Mouse (Mus musculus) lung, postnatal 4 days (tissue): ENCODE measurements at regions not wholly inside any gene's neighbourhood (a gene's known extent, or its start where the extent isn't known, plus 50 kb on each side); places are given as distances from the start of the nearest gene placed in this dataset.

ENCODE experiments used
- DNase-seq, 2 experiments: peaks; one replicate each; pipeline ENCODE4 v3.0.0; 2021

DNA sequence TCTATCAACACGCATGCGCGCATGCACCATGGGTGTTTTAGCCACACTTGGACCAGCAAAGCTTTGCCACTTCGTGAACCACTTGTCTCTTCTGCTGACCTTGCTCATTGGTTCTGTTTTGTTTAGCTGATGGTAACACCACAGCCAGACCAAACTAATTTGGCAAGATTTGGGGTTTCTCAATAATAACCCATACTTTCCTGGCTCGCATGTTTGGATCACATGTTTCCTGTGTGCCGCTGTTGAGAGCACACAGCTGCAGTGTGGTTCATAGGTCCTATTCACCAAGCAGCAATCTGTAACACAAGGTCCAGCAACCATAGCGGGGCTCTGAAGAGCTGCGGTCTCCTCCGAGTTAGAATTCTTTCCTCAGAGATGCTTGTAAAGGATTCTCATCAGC, 126.4 kb upstream of the Gas1 start:
- DNase-seq: no peak

GRCm38 (mm10) chr13:60305028-60305810, 128.1 kb upstream of the Gas1 start:
- DNase-seq: no peak

- peak; percentile 73 to 85 for DNase-seq
Observed at GRCm38 (mm10) chr13:60308062-60308801, 131.1 kb upstream of the Gas1 start.

DNA sequence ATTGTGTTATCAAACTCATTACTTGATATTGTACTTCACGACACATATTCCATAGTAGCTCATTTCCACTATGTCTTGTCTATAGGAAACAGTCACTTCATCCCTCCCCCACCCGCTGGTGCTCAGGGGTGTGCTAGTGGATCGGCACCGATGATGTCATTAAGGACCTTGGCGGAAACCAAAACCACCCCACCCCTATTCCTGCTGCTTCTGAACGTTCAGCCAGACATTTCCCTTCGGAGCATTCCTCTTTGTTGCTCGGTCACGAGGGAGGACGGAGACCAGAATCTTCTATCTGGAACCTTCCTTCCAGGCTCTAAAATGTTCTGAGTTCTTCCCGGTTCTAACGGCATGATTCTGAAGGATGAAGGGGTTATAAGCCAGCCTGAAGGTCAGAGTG, 132.3 kb upstream of the Gas1 start:
- no peak for DNase-seq

GRCm38 (mm10) chr13:60309926-60310325, 132.8 kb upstream of the Gas1 start:
- DNase-seq: no peak

DNA sequence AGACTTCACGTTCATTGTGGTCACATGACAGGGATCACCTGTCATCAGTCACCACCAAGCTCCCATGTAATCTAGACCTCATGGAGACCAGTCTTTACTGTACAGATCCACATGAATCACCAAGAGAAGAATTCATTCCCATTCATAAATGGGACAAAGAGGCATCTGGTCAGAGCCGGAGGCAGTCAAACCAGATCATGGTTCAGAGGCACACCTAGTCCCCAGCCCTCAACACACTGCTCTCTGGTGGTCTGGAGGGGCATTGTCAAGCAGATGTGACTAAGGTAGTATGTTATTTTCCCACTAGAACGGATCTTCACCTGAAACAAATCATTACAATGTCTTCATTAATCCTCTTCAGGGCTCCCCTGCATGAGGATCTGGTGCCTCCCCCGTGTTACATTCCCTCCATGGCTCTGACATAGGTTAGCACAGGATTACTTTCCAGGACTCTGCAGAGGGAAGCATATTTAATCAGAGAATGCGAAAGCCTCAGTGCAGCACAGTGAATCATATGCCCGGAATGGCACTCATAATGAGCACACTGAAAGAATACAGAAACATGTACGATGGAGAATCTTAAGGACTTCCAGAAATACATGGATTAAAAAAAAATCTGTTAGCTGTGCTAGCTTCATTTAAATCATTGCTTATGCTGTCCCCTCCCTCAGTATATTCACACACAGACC, 135.4 kb upstream of the Gas1 start:
- no peak for DNase-seq

GRCm38 (mm10) chr13:60318436-60319020, 141.4 kb upstream of the Gas1 start:
- no peak for DNase-seq

DNA sequence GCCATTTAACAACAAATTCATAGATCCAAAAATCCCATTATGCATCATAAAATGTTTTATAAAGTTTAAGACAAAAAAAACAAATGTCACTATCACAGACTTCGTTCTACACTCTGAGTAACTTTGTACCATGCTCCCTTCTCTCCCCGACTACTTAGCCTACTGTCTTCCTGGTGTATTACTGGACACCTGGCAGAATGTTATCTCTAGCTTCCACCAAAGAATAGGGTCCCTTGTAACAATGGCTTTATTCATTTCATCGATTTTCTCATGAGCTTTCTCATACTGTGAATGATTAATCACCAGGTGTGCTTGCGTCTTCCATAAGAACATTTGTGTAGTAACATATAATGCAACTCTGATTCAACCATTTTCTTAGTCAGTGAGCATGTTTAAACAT, 142.1 kb upstream of the Gas1 start:
- DNase-seq: no peak

GRCm38 (mm10) chr13:60319861-60320602, 142.9 kb upstream of the Gas1 start:
- no peak for DNase-seq

DNA sequence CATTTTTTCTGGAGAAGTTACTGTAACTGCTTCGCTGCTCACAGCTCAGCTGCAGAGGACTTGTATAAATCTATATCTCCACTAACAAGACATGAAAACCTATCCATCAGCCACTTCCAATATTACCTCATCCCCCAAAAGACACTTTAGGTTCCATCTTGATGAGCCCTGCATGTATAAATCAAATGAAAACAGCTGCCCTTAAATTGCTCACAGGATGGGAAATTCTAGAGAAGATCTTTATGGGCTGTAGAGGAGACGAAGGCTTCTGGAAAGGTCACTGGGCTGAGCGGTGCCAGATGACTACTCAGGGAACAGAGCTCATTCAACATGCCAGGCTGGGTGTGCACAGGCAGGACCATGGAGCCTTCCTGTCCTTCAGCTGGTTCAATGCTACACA, 145.4 kb upstream of the Gas1 start:
- DNase-seq: no peak

- DNase-seq: no peak
Observed at GRCm38 (mm10) chr13:60330475-60331258, 153.5 kb upstream of the Gas1 start.

- DNase-seq: no peak
Observed at GRCm38 (mm10) chr13:60336196-60336595, 159.0 kb upstream of the Gas1 start.

DNA sequence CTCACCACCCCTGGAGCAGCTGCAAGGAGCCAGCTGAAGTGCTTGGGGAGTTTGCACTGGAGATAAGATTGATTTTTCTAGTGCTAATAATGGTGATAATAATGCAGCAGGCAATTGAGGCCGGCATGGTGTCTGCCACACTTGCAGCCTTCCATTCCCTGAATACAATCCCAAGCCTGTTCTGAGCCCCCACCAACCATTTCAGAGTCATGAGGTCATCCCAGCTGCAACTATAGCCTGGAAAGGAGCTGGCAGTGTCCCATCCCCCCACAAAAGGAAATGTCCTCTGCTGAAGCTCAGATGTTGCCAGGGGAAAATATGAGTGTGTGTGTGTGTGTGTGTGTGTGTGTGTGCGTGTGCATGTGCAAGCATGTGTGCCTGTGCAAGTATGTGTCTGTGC, 160.2 kb upstream of the Gas1 start:
- DNase-seq: peak in 1 of 2 experiments; percentile 27

DNA sequence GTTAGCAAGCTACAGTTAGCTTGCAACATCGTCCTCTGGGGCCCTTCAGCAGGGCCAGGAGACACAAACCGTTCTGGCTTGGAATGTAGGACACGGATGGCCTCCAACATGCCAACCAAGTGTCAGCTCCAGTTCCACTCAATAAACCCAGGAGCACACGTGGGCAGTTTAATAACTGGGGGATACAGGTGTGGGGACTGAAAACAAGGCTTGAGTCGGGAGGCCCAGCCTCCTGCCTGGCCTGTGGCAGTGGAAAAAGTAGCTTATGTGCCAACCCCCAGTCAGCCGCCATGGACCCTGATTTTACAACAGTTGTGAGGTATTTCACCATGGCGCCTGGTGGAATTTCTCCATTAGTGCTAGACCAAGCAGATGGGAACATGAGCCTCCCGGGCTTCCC, 160.9 kb upstream of the Gas1 start:
- DNase-seq: no peak

DNA sequence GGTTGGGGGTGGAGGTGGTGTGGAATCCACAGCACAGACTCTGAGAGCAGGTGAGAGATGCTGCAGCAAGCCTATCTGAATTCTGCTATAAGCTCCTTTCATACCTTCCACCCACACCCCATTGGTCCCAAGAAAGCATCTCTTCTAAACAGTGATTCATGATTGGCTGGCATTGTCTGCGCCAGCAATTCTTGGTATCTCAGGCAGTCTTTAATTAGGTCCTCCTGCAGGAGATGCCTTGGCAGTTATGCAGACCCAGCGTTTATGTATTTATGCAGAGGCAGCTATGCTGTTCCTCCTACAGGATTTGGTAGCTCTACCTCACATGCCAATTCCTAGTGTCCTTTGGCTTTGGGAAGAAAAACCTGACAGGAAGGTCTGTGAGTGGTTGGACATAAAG, 162.9 kb upstream of the Gas1 start:
- no peak for DNase-seq

GRCm38 (mm10) chr13:60347881-60348280, 170.7 kb upstream of the Gas1 start:
- DNase-seq: peak; percentile 10 to 36

GRCm38 (mm10) chr13:60348438-60348837, 171.3 kb upstream of the Gas1 start:
- DNase-seq: no peak

DNA sequence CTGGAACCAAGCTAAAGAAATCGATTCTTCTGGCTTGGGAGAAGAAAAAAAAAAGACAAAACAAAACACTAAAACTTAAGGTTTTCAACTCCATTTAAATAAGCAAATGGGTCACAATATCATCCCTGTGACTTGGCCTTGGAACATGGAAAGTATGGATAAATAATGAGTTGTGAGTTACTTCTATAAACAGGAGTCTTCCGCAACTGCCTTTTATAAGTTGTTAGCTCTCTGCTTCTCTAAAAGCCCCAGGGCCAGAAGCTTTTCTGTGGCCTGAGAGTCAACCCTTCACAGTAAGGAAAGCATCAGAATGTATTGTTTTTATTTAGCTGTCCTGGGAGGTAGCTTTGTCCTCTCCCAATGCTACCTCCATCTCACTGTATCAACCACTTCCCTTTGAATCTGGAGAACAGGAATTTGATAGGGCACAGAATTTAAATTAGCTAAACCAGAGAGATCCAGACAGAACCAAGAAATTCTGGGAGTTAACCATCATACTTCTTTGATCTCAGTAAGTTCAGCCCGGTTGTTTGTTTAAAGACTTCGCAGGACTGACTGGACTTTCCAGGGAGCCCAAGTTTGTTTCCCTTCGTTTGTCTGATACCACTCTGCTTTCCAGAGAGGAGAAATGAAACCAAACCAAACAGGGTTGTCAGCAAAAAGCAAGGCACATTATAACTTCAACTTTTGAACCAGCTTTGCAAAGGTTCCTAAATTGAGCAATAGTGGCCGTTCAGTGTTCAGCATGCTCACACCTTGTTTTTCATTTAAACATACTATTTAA, 178.7 kb upstream of the Gas1 start:
- no peak for DNase-seq

- DNase-seq: peak; percentile 10 to 35
Observed at GRCm38 (mm10) chr13:60358408-60359060, 181.4 kb upstream of the Gas1 start.
